Mouse (Mus musculus): Measurements from ENCODE around the gene Olfm2.
"Not testable (repeated sequence)": the region's sequence is repeated elsewhere in the genome, so short reads cannot be mapped to it uniquely, and the experiment has no call there.

The Olfm2 gene

GRCm38 (mm10) chr9:20652260-20652658, 93.9 kb downstream of the Olfm2 start:
- no peak for DNase-seq

GRCm38 (mm10) chr9:20651602-20652259, 94.4 kb downstream of the Olfm2 start, which contains the start of gene Pin1:
Pin1 (plus strand) TSS chr9:20652095.
- peak; percentile 100 for DNase-seq

- peak; percentile 22 for DNase-seq
Observed at GRCm38 (mm10) chr9:20645121-20645520, 101.0 kb downstream of the Olfm2 start.

- peak; percentile 86 for DNase-seq
Observed at GRCm38 (mm10) chr9:20644360-20645081, 101.6 kb downstream of the Olfm2 start, which contains the start of gene Fbxl12. Fbxl12 (minus strand) TSS chr9:20644767.

GRCm38 (mm10) chr9:20643781-20644180, 102.4 kb downstream of the Olfm2 start:
- DNase-seq = peak; percentile 10

GRCm38 (mm10) chr9:20642896-20643466, 103.2 kb downstream of the Olfm2 start:
- peak; percentile 94 for DNase-seq

- DNase-seq = peak; percentile 79
Observed at GRCm38 (mm10) chr9:20642101-20642895, 103.9 kb downstream of the Olfm2 start, which contains the start of gene Ubl5. Ubl5 (plus strand) TSS chr9:20642878.

GRCm38 (mm10) chr9:20641501-20641900, 104.6 kb downstream of the Olfm2 start:
- no peak for DNase-seq

- DNase-seq = no peak
Observed at GRCm38 (mm10) chr9:20639486-20639885, 106.7 kb downstream of the Olfm2 start.

- no peak for DNase-seq
Observed at GRCm38 (mm10) chr9:20638552-20638951, 107.6 kb downstream of the Olfm2 start.

GRCm38 (mm10) chr9:20636790-20637189, 109.4 kb downstream of the Olfm2 start:
- no peak for DNase-seq

- DNase-seq = peak; percentile 5
Observed at GRCm38 (mm10) chr9:20636256-20636655, 109.9 kb downstream of the Olfm2 start.

GRCm38 (mm10) chr9:20635676-20636075, 110.5 kb downstream of the Olfm2 start:
- not testable (repeated sequence) for DNase-seq

GRCm38 (mm10) chr9:20631332-20631731, 114.8 kb downstream of the Olfm2 start:
- no peak for DNase-seq

All from lung, postnatal 36 days (tissue).